Mouse (Mus musculus) midbrain, embryonic 11.5 days (tissue): ENCODE measurements around the gene Hmbs. TPM values are rescaled to one million over a fixed set of nuclear protein-coding genes. Genes with fewer than 3 reads are reported as not detected.
A peak's percentile ranks its signal among the peaks of the same experiment; 100 is the strongest.
"Not testable (repeated sequence)": the region's sequence is repeated elsewhere in the genome, so short reads cannot be mapped to it uniquely, and the experiment has no call there.

Experiments used
- ATAC-seq: fragments of 200-750 bp; cut with Nextera tagmentation; 2 replicates; pipeline ENCODE4 v1.8.0; 2017; ENCODE audit warnings: moderate TSS enrichment, moderate library complexity; ENCODE audit not compliant: low FRiP score
- DNase-seq: peaks from one replicate; pipeline ENCODE4 v3.0.0; 2015; ENCODE audit warnings: low spot score; ENCODE audit errors: missing footprints
- H3K27ac ChIP-seq: fragments of 300-500 bp; sonication (generic); 2 replicates; pipeline ENCODE4 v1.5.1; 2014; ENCODE audit warnings: low read depth, low read length
- H3K27me3 ChIP-seq: fragments of 300-500 bp; sonication (generic); 2 replicates; pipeline ENCODE4 v1.6.1; 2014; ENCODE audit warnings: mild to moderate bottlenecking, low read length, moderate library complexity, mixed read lengths; ENCODE audit not compliant: control insufficient read depth, insufficient read depth
- H3K36me3 ChIP-seq: fragments of 300-500 bp; sonication (generic); 2 replicates; pipeline ENCODE4 v1.6.1; 2014; ENCODE audit warnings: mild to moderate bottlenecking, low read length, moderate library complexity, mixed read lengths; ENCODE audit not compliant: control insufficient read depth, insufficient read depth
- H3K4me1 ChIP-seq: fragments of 300-500 bp; sonication (generic); 2 replicates; pipeline ENCODE4 v1.6.1; 2014; ENCODE audit warnings: low read length; ENCODE audit not compliant: control insufficient read depth, insufficient read depth
- H3K4me2 ChIP-seq: fragments of 300-500 bp; sonication (generic); 2 replicates; pipeline ENCODE4 v1.6.1; 2014; ENCODE audit warnings: mild to moderate bottlenecking, moderate library complexity
- H3K4me3 ChIP-seq: fragments of 300-500 bp; sonication (generic); 2 replicates; pipeline ENCODE4 v1.5.1; 2014; ENCODE audit warnings: low read depth, low read length
- H3K9ac ChIP-seq: fragments of 300-500 bp; sonication (generic); 2 replicates; pipeline ENCODE4 v1.6.1; 2014; ENCODE audit warnings: low read length
- H3K9me3 ChIP-seq: fragments of 300-500 bp; sonication (generic); 2 replicates; pipeline ENCODE4 v1.6.1; 2016; ENCODE audit warnings: low read length; ENCODE audit not compliant: control insufficient read depth
- WGBS: fragments of 180-500 bp; shearing (Covaris S2); extraction: QIAGEN DNeasy Blood & Tissue Kit; methylation state at CpG from one replicate; pipeline ENCODE4 v1.1.7; 2014; 5-methylcytosine and 5-hydroxymethylcytosine counted together
- polyA plus RNA-seq: library from polyadenylated mRNA; unstranded; fragments of >200 nt; fragmentation: Nextera tagmentation; extraction: Ambion mirVana; gene quantifications from 2 replicates; pipeline ENCODE4 v1.2.1, GENCODE M21; 2014

The Hmbs gene
- polyA plus RNA-seq, 1 experiment from 2014 or later, result 147 TPM

DNA sequence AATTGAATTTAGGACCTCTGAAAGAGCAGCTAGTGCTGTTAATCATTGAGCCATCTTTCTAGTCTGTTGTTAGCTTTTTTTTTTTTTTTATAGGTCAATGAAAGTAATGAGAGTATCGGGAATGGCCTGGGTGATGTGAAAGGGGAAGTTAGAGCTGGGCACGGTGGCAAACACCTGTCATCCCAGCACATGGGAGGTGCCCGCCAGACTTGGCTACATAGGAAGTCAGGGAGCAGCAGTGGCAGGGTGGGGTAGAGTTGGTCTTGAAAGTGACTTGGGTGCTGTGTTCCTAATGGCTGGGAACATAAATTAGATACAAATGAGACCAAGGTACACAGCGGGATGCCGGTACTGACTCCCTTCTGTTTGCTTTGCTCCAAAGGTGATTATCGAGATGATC lies 13.3 kb downstream of the Hmbs start:
- Histone ChIP-seq H3K9ac (no peak overlapping the region), H3K4me2 (no peak overlapping the region), H3K36me3 (peaks cover 26% of the 10 kb centered on the region), H3K27ac (no peak overlapping the region), H3K4me1 (peaks cover 9% of the 10 kb centered on the region), H3K27me3 (no peaks in the 10 kb centered on the region), H3K4me3 (no peak overlapping the region), H3K9me3 (0 out of 2 replicates have a peak, but pooled peaks cover 3% of the 10 kb centered on the region)
- ATAC-seq (no peak), DNase-seq (no peak)
- WGBS, result 92% methylated on average over 6 of the region's 6 CpGs

DNA sequence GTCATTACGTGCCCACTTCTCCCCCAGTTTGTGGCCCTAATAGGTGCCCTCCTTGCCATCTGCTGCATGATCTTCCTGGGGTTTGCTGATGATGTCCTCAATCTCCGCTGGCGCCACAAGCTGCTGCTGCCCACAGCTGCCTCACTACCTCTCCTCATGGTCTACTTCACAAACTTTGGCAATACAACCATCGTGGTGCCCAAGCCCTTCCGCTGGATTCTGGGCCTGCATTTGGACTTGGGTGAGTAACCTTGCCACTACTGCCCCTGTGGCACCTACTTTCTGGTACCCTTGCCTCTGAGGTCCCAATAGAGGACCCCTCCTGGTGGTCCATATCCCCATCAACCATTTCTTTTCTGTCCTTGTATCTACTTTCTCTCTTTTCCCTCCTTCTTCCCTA lies 16.1 kb downstream of the Hmbs start:
- H3K9ac ChIP-seq, result no peak overlapping the region; the same call in 1 of the 2 replicates
- H3K27ac ChIP-seq, result no peak overlapping the region

DNA sequence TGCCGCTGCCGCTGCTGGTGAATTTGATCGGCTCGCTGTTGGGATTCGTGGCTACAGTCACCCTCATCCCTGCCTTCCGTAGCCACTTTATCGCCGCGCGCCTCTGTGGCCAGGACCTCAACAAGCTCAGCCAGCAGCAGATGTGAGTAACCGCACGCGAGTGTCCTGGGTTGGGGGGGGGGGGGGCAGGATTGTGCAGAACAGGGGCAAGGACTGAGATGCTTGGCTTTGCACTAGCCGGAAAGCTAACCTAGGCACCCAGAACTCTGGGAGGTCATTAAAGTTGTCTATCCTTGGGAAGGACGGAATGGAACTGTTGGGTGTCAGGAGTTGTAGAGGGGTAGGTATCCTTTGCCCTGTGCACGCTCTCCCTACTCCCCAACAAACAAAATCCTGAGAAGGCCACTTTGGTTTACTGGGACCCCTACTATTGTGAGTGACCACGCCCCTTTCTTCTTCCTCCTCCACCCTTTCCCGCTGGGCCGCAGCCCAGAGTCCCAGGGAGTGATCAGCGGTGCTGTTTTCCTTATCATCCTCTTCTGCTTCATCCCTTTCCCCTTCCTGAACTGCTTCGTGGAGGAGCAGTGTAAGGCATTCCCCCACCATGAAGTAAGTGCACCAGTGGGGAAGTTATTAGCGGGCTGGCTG lies 16.8 kb downstream of the Hmbs start:
- peak overlapping the region; percentile 73 for H3K4me3 ChIP-seq
- no peaks in the 10 kb centered on the region for H3K27me3 ChIP-seq
- WGBS, result under 1% methylated on average over 22 of the region's 22 CpGs
- peak overlapping the region; percentile 73 for H3K9ac ChIP-seq
- H3K36me3 ChIP-seq, result peaks cover 9% of the 10 kb centered on the region
- H3K4me1 ChIP-seq, result peaks cover 10% of the 10 kb centered on the region
- peak; percentile 94 for DNase-seq
- peak; percentile 65; the same call in 1 of the 2 replicates for ATAC-seq
- H3K4me2 ChIP-seq, result peak overlapping the region; percentile 72
- H3K9me3 ChIP-seq, result no peaks in the 10 kb centered on the region
- peak overlapping the region; percentile 85 for H3K27ac ChIP-seq

More for the DNA sequence above, 16.1 kb downstream of the Hmbs start:
- H3K9me3 ChIP-seq, result no peaks in the 10 kb centered on the region
- peaks cover 15% of the 10 kb centered on the region for H3K36me3 ChIP-seq
- H3K27me3 ChIP-seq, result no peaks in the 10 kb centered on the region
- peaks cover 10% of the 10 kb centered on the region for H3K4me1 ChIP-seq
- WGBS, result 95% methylated on average over 5 of the region's 5 CpGs
- no peak for ATAC-seq
- H3K4me2 ChIP-seq, result peak overlapping the region; percentile 72
- peak; percentile 72 for DNase-seq
- peak overlapping the region; percentile 73; the same call in 1 of the 2 replicates for H3K4me3 ChIP-seq

DNA sequence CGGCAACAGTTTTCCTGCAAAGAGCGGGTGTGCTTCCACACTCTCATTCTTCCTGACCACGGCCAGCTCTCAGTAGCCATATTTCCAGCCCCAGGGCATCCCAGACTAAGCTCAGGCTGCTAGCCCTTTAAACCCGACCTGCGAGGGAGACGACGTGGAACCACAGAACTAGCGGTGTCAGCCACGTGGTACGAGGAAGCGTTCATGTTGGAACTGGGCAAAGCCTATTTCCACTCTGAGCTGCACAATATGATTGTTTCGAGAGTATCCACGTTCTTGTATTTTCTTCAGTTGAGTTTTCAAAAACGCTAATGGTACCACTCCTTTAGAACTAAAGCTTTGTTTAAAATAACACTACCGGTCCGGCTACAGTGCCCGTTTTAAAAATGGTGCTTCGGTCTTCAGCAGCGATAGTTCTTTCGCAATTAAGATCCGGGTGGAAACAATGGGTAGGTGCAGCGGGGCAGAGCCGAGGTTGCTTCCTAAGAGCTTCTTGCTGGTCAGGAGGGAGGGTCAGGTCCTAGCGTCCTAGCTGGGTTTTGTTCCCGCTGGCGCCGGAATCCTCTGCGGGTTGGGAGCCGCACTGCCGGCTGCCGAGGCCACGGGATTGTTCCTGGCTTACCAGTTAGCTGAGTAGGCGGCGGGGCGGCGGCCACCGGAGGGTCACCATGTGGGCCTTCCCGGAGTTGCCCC lies 17.5 kb downstream of the Hmbs start:
- peak overlapping the region; percentile 73 for H3K9ac ChIP-seq
- peaks cover 6% of the 10 kb centered on the region; the same call in 1 of the 2 replicates for H3K36me3 ChIP-seq
- H3K27me3 ChIP-seq, result no peaks in the 10 kb centered on the region
- H3K4me3 ChIP-seq, result peak overlapping the region; percentile 73
- peak overlapping the region; percentile 85 for H3K27ac ChIP-seq
- WGBS, result under 1% methylated on average over 38 of the region's 38 CpGs
- peaks cover 10% of the 10 kb centered on the region for H3K4me1 ChIP-seq
- H3K9me3 ChIP-seq, result no peaks in the 10 kb centered on the region
- DNase-seq (peak; percentile 96), ATAC-seq (peak; percentile 92)
- peak overlapping the region; percentile 72 for H3K4me2 ChIP-seq

DNA sequence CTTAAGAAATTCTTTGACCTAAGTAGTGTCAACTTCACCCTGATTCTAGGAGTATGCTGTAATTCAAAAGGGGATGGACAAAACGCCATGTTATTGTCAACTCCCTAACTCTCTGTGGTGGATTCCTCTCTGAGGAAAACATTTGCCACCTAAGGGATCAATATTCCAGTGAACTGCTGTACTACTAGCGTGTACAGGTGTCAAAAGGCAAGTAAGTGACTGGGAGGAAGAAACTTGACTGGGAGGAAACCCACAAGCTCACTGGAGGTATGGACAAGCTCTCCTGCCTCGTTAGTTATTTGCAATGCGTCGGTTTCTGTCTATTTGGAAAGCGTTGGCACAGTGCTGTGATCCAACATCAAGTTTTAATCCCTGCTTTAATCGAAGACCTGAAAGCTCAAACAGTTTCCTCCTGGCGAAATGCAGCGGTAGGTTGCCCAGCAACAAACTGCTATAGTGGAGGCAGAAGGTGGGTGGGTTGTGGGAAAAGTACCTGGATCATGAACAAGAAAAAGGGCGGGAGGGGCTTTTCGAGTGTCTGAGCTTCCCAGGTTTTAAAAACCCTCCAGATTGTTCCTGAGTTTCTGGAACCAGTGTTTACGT lies 18.2 kb downstream of the Hmbs start, which contains the start of gene Dpagt1:
Gene Dpagt1, plus strand, starts transcription at position 252 of the 603 bp plus-strand sequence.
- WGBS, result 7% methylated on average over 12 of the region's 12 CpGs

DNA sequence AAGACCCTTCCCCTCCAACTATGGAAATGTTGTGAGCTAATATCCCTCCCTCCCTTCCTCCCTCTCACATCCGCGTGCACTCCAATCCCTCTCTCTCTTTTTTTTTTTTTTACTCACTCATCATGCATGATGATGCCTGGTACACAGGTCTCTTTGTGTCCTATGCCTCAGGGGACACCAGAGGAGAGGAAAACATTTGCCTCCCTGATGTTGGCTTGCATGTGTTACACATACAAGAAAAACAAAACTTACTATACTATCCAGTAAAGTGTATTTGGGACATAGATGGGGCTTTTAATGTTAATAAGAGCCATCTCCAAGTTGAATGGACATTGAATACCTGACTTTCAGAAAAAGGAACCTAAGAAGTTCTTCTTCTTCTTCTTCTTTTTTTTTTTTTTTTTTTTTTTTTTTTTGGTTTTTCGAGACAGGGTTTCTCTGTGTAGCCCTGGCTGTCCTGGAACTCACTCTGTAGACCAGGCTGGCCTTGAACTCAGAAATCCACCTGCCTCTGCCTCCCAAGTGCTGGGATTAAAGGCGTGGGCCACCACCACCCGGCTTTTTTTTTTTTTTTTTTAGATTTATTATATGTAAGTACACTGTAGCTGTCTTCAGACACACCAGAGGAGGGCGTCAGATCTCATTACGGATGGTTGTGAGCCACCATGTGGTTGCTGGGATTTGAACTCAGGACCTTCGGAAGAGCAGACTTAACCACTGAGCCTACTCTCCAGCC lies 18.8 kb downstream of the Hmbs start:
- not testable (repeated sequence) for H3K27ac ChIP-seq, H3K27me3 ChIP-seq, H3K9me3 ChIP-seq, H3K9ac ChIP-seq, H3K36me3 ChIP-seq, ATAC-seq, H3K4me2 ChIP-seq, H3K4me3 ChIP-seq
- H3K4me1 ChIP-seq, result peaks cover 17% of the 10 kb centered on the region
- WGBS, result 71% methylated on average over 5 of the region's 8 CpGs
- DNase-seq, result peak; percentile 77

More for the DNA sequence above, 18.2 kb downstream of the Hmbs start, which contains the start of gene Dpagt1:
- Histone ChIP-seq H3K36me3 (peaks cover 6% of the 10 kb centered on the region; the same call in 1 of the 2 replicates), H3K27me3 (no peaks in the 10 kb centered on the region), H3K27ac (peak within 1 kb of the TSS; percentile 85), H3K4me2 (peak within 1 kb of the TSS; percentile 72), H3K4me3 (peak within 1 kb of the TSS; percentile 73), H3K4me1 (peaks cover 12% of the 10 kb centered on the region), H3K9me3 (no peaks in the 10 kb centered on the region), H3K9ac (peak within 1 kb of the TSS; percentile 73)
- DNase-seq (no peak), ATAC-seq (peak; percentile 33; the same call in 1 of the 2 replicates)

DNA sequence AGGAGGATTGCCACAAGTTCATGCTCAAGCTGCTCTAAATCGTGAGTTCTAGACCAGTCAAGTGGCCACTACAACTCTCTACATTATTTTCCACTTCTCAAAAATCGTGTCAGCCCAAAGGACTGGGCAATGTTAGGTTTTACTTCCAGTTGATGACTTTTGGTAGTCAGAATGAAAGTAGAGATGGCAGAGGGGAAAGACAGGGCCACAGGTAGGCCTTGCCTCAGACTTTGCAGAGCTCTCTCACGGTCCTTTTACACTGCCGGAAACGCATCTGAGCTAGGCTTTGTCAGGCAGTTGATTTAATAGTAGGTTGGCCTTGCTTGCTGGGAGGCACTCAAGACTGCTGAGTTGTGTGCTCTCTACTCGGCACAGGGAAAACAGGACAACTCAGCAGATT lies 19.9 kb downstream of the Hmbs start:
- no peak overlapping the region for H3K27ac ChIP-seq
- ATAC-seq (no peak), DNase-seq (peak; percentile 73)
- no peaks in the 10 kb centered on the region for H3K9me3 ChIP-seq
- H3K27me3 ChIP-seq, result no peaks in the 10 kb centered on the region
- 84% methylated on average over 6 of the region's 6 CpGs for WGBS
- H3K36me3 ChIP-seq, result peaks cover 4% of the 10 kb centered on the region; the same call in 1 of the 2 replicates
- peaks cover 21% of the 10 kb centered on the region for H3K4me1 ChIP-seq
- H3K4me3 ChIP-seq, result no peak overlapping the region
- no peak overlapping the region for H3K9ac ChIP-seq
- H3K4me2 ChIP-seq, result no peak overlapping the region

DNA sequence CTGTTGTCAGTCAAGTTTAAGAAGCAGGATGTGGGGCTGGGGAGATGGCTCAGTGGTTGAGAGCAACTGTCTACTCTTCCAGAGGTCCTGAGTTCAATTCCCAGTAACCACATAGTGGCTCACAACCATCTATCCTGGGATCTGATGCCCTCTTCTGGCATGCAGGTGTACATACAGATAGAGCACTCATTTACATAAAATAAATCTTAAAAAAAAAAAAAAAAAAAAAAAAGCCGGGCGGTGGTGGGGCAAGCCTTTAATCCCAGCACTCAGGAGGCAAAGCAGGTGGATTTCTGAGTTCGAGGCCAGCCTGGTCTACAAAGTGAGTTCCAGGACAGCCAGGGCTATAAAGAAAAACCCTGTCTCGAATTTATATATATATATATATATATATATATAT lies 20.4 kb downstream of the Hmbs start:
- ATAC-seq, H3K27ac ChIP-seq, H3K36me3 ChIP-seq, H3K4me3 ChIP-seq, H3K9ac ChIP-seq, H3K4me2 ChIP-seq, H3K9me3 ChIP-seq, DNase-seq, H3K27me3 ChIP-seq: not testable (repeated sequence)
- WGBS, result 80% methylated on average over 4 of the region's 4 CpGs
- peaks cover 26% of the 10 kb centered on the region for H3K4me1 ChIP-seq
